Mouse (Mus musculus) stomach, postnatal 0 days (tissue): Measurements from ENCODE around the gene Axin1.

ENCODE experiments used
- CTCF ChIP-seq: IDR thresholded peaks from 2 replicates; pipeline ENCODE4 v1.5.1; 2016; ENCODE audit warnings: antibody characterized with exemption, low read depth, mild to moderate bottlenecking, moderate library complexity
- EP300 ChIP-seq: optimal IDR thresholded peaks from 2 replicates; pipeline ENCODE3; 2016; ENCODE audit warnings: antibody characterized with exemption

- TF ChIP-seq CTCF (peak; percentile 91), EP300 (no peak)
Observed at GRCm38 (mm10) chr17:26089905-26090632, 48.4 kb upstream of the Axin1 start, which contains the start of gene Decr2.
